Mouse (Mus musculus) layer of hippocampus, postnatal 10 days (tissue): ENCODE measurements around the gene Klhl12. TPM values are rescaled to one million over a fixed set of nuclear protein-coding genes. Genes with fewer than 3 reads are reported as not detected.
"Not testable (repeated sequence)": the region's sequence is repeated elsewhere in the genome, so short reads cannot be mapped to it uniquely, and the experiment has no call there.

Source experiments
- DNase-seq, 2 experiments: peaks; one replicate each; pipeline ENCODE4 v3.0.0; 2021; ENCODE audit warnings: low spot score in 2 of 2
- total RNA-seq, 2 experiments: library from RNA; stranded (reverse); gene quantifications; 2 replicates each; pipeline ENCODE4 v1.2.3; 2021

The Klhl12 gene
- total RNA-seq, 2 experiments from 2014 or later, result 37.7 to 39.5 TPM

GRCm38 (mm10) chr1:134513876-134514590 lies 58.7 kb downstream of the Klhl12 start:
- DNase-seq, result no peak

- DNase-seq, result no peak
Measured at GRCm38 (mm10) chr1:134515891-134516290, 60.6 kb downstream of the Klhl12 start.

DNA sequence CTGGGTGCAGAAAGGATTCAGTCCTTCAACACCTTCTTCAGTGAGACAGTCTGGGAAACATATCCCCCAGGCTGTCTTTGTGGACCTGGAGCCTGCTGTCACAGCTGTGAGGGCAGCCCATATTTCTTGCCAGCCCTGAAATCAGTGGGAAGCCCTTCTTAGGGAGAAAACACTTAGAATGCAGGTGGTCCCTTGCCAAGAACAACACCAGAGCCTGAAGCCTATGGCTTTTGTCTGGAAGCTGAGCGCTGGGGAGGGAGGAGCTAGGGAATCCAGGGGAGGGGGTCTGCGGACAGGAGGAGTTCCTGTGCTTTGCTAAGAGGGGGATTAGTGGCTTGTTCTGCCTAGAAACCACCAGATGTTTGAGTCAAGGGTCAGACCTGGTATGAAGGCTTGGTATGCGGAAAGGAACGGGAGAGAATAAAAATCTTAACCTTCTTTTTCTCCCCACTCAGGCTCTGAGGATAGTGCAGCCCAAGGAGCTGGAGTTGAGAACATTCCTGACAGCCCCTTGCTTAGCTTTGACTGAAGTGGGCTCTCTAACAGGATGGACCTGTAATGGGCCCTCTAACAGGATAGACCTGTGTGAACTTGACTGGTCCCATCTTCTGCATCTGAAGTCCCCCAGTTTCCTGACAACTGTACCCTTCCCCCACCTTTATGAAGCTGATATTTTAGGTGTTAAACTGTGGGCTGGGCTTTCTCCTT lies 61.3 kb downstream of the Klhl12 start:
- DNase-seq, result no peak

DNA sequence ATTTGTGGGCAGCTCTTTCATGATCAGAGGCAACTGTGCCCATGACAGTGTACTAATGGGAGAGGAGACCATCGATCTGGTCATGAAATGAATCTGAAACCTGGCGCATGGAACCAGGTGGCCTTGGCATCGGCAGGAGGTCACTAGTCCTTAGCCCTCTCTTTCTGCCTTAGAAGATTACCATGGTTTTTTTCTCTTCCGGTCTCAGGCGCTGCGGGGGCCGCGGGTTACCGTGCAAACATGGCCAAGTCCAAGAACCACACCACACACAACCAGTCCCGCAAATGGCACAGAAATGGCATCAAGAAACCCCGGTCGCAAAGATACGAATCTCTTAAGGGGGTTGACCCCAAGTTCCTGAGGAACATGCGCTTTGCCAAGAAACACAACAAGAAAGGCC lies 62.5 kb downstream of the Klhl12 start:
- DNase-seq, result not testable (repeated sequence)

GRCm38 (mm10) chr1:134518677-134519076 lies 63.3 kb downstream of the Klhl12 start:
- peak; percentile 87 for DNase-seq

- not testable (repeated sequence) for DNase-seq
Measured at GRCm38 (mm10) chr1:134519201-134519600, 63.9 kb downstream of the Klhl12 start.

DNA sequence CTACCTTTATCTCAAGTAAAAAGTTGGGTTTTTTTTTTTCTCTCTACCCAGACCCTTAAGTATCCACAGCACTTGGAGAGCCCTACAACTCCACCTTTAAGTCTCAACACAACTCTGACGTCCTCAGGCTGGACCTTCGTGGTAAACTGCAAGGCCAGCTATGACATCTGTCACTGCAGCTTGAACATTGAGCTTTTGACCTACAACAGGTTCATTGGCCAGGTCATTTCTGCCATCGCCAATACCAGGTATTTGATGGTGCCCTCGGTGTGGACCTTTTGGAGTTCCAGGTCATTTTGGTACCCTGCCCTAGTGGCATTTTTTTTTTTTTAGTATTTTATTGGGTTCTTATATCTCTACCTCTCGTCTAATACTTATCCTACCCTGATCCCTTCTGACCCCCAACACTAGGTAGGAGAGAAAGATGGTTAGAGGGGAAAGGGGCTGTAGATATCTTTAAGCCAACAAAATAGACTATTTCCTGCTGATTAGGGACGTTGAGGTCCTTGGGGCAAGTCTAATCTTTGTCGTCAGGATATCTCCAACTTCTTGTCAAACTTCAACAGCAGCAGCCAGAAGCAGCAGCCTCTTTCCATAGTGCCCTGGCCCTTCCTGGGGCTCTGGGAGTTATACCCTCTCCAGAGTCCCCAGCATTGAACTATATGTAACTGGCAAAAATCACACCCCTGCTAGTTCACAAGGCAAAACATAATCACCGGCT lies 64.8 kb downstream of the Klhl12 start:
- DNase-seq, result no peak

- no peak for DNase-seq
Measured at GRCm38 (mm10) chr1:134521163-134521562, 65.8 kb downstream of the Klhl12 start.

DNA sequence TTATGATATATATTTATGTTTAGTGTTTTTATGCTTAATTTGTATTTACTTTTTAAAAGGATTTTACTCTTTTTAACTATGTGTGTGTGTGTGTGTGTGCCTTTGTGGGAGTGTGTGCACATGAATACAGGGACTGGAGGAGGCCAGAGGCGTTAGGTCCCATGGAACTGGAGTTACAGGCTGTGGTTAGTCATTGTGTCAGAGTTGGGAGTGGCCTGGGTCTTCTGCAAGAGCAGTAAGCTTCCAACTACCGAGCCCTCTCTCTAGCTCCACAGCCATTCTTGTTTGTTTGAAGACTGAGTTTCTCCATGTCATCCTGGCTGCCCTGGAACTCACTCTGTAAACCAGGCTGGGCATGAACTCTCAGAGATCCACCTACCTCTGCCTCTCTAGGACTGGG lies 67.0 kb downstream of the Klhl12 start:
- DNase-seq, result no peak

DNA sequence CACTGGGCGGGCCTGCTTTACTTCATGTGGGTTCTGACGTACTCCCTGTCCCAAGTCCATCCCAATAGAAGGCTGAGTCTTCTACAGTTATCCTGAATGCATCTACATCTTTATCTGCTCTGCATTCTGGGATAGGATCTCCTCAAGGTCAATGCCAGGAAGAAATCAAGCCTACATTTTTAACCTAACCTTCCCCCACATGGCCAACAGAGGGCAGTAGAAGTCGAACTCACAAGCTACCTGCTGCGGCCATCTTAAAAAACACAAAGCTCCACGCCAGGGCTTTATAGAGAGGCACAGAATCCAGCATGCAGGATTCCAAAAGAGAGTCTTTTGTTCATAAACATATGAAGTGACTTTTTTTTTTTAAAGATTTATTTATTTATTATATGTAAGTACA lies 69.1 kb downstream of the Klhl12 start:
- DNase-seq, result no peak

GRCm38 (mm10) chr1:134525015-134525414 lies 69.7 kb downstream of the Klhl12 start:
- DNase-seq, result no peak

GRCm38 (mm10) chr1:134526752-134527151 lies 71.4 kb downstream of the Klhl12 start:
- DNase-seq, result no peak

GRCm38 (mm10) chr1:134530618-134531017 lies 75.3 kb downstream of the Klhl12 start:
- peak; percentile 61 to 70 for DNase-seq

- not testable (repeated sequence) for DNase-seq
Measured at GRCm38 (mm10) chr1:134533710-134534109, 78.4 kb downstream of the Klhl12 start.

GRCm38 (mm10) chr1:134535054-134535453 lies 79.7 kb downstream of the Klhl12 start:
- DNase-seq, result no peak

DNA sequence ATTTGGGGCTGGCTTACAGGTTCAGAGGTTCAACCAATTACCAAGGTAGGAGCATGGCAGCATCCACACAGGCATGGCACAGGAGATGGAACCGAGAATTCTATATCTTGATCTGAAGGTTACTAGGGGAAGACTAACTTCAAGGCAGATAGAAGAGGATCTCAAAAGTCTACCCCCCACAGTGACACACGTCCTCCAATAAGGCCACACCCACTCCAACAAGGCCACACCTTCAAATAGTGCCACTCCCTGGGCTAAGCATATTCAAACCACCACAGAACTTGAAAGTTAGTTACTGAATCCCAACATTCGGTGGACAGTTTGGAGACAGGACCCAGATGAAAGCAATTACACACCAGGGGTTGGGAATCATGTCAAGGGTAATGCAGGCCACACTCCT lies 80.2 kb downstream of the Klhl12 start:
- no peak for DNase-seq

- no peak for DNase-seq
Measured at GRCm38 (mm10) chr1:134540610-134541009, 85.3 kb downstream of the Klhl12 start.

Other genes with a start within 250 kb of the Klhl12 start
- 100 to 1,000 TPM; 162 to 169 TPM for gene Adora1, start 220.1 kb upstream of the Klhl12 start, total RNA-seq
- not detected for gene Myog, start 165.5 kb upstream of the Klhl12 start, total RNA-seq
- gene Ppfia4, start 122.6 kb upstream of the Klhl12 start, total RNA-seq, result 10 to 100 TPM; 84.9 to 97.0 TPM
- 100 to 1,000 TPM in 1 of 2 experiments, 10 to 100 TPM in 1; 96.2 to 104 TPM for gene Tmem183a, start 93.6 kb upstream of the Klhl12 start, total RNA-seq
- gene 4933406M09Rik, start 69.6 kb upstream of the Klhl12 start, total RNA-seq, result not detected
- gene Cyb5r1, start 50.0 kb upstream of the Klhl12 start, total RNA-seq, result 10 to 100 TPM; 23.6 to 30.5 TPM
- 10 to 100 TPM; 60.6 to 63.8 TPM for gene Adipor1, start 40.2 kb upstream of the Klhl12 start, total RNA-seq
- gene Rabif, start 39.1 kb downstream of the Klhl12 start, total RNA-seq, result 10 to 100 TPM; 28.9 to 33.9 TPM
- not detected for gene Mgat4e, start 94.2 kb downstream of the Klhl12 start, total RNA-seq
- 10 to 100 TPM; 74.6 to 75.4 TPM for gene Kdm5b, start 104.6 kb downstream of the Klhl12 start, total RNA-seq
- gene Syt2, start 191.1 kb downstream of the Klhl12 start, total RNA-seq, result 10 to 100 TPM; 14.2 to 14.5 TPM